Mouse (Mus musculus) splenic B cell, adult 2 months (primary cell): Measurements from ENCODE around the gene Rsl1d1.
A peak's percentile ranks its signal among the peaks of the same experiment; 100 is the strongest.

Experiments used
- DNase-seq: peaks from one replicate; pipeline ENCODE4 v3.0.0-alpha.2; 2011; ENCODE audit warnings: low read depth, low spot score
- H3K27me3 ChIP-seq: 2 replicates; pipeline ENCODE4 v1.6.1; 2012; ENCODE audit warnings: mild to moderate bottlenecking, low read length, moderate library complexity, mixed read lengths; ENCODE audit not compliant: control insufficient read depth, poor library complexity, insufficient read depth, severe bottlenecking
- H3K36me3 ChIP-seq: 2 replicates; pipeline ENCODE4 v1.6.1; 2012; ENCODE audit warnings: mild to moderate bottlenecking, low read length, moderate library complexity, mixed read lengths; ENCODE audit not compliant: control insufficient read depth, poor library complexity, insufficient read depth, severe bottlenecking

The Rsl1d1 gene

DNA sequence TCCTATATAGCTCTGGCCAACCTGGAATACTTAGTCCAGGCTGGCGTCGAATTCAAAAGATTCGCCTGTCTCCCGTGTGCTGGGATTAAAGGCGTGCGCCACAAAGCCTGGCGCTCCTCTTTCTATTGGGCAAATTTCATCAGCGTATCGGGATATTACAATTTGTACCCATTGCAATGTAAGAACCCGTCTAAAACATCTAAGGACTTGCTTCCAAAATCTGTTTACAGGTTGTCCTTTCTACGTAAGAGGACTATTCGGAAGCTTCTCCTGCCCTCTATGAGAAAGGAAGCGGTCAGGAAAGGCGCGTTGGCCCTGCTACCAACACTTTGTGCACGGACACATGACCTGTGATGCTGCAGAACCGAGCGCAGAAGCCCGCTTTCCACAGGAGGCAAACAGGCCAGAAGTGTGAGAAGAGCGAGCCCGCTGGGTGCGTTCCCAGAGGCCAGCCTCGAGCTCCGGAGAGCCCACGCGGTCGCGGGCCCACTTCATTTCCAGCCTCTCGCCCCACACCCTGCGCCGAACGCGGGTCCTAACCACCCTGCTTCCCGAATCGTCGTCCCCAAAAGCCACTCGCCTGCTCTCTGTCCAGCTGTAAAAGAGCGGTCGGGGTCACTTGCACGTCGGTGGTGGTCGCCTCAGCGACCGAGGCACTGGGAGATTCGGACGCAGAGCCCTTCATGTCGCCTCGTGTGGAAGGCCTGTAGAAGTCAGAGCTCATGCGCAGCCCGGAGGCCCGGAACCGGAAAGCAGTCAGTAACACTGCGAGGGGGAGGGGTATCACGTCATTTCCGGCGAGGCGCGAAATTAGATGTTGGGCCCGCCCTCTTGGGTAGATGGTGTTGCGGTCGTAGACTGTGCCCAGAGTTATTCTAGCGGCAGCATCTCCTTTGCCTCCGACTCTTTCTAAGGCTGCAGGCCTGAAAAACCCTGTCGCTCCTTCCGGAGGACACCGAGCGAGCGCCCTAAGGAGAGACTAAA lies at the start of gene Rsl1d1:
Gene Rsl1d1 (minus strand): TSS at position 761 of the 984 bp plus-strand sequence.
- peak; percentile 97 for DNase-seq
- Histone ChIP-seq H3K27me3 (no peaks in the 10 kb centered on the region), H3K36me3 (peaks cover 11% of the 10 kb centered on the region)

- DNase-seq = no peak
- H3K36me3 ChIP-seq = no peaks in the 10 kb centered on the region
- H3K27me3 ChIP-seq = no peaks in the 10 kb centered on the region
Measured at GRCm38 (mm10) chr16:11247791-11248190, 44.7 kb upstream of the Rsl1d1 start.

DNA sequence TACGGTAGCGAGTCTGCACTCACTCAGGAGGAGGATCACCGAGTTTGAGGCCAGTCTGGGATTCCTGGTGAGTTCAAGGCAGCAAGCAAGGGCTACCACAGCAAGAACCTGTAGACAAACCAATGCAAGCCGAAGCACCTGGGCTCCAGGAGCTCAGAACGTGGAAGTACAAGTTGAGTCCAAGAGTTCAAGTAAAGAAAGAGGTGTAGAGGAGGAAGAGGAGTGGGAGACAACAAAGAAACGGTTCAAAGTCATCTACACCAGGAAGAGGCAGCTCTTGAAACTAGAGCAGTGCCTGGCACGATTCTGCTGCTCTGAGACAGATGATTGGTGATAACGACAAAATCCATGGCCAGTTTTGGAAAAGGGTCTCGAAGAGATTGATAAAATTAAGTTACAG lies 42.6 kb upstream of the Rsl1d1 start:
- no peak for DNase-seq
- no peaks in the 10 kb centered on the region for H3K27me3 ChIP-seq
- H3K36me3 ChIP-seq = no peaks in the 10 kb centered on the region

- DNase-seq = no peak
- no peaks in the 10 kb centered on the region for H3K27me3 ChIP-seq
- peaks cover 4% of the 10 kb centered on the region; the same call in 1 of the 2 replicates for H3K36me3 ChIP-seq
Measured at GRCm38 (mm10) chr16:11242401-11242800, 39.3 kb upstream of the Rsl1d1 start.

DNA sequence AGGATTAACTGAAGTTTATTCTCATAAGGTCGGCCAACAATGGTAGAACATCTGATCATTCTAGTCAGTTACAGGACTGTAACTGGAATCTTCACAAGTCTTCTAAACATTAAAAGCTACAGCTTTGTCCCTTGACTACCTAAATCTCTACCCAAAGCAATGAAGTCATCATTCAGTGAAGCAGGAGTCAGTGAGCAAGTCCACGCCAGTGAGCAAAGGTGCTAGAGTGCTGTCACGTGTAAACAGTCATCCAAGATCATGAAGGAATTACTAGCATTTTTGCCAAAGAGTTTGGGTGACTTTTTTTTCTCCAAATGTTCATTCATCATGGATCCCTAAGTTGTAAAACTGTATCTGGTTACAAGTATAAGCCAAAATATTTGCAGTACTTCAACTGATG lies 14.7 kb upstream of the Rsl1d1 start:
- H3K36me3 ChIP-seq = peaks cover 7% of the 10 kb centered on the region
- DNase-seq = no peak

GRCm38 (mm10) chr16:11203600-11204390 lies 664 bp upstream of the Rsl1d1 start:
- Histone ChIP-seq H3K36me3 (peaks cover 8% of the 10 kb centered on the region), H3K27me3 (no peaks in the 10 kb centered on the region)
- peak; percentile 11 for DNase-seq

More for the DNA sequence above, 14.7 kb upstream of the Rsl1d1 start:
- H3K27me3 ChIP-seq = no peaks in the 10 kb centered on the region

GRCm38 (mm10) chr16:11201740-11202394 lies 1.3 kb downstream of the Rsl1d1 start:
- Histone ChIP-seq H3K36me3 (peaks cover 17% of the 10 kb centered on the region), H3K27me3 (no peaks in the 10 kb centered on the region)
- no peak for DNase-seq

- Histone ChIP-seq H3K36me3 (peaks cover 25% of the 10 kb centered on the region), H3K27me3 (no peaks in the 10 kb centered on the region)
- DNase-seq = no peak
Measured at GRCm38 (mm10) chr16:11200247-11200646, 2.9 kb downstream of the Rsl1d1 start.

DNA sequence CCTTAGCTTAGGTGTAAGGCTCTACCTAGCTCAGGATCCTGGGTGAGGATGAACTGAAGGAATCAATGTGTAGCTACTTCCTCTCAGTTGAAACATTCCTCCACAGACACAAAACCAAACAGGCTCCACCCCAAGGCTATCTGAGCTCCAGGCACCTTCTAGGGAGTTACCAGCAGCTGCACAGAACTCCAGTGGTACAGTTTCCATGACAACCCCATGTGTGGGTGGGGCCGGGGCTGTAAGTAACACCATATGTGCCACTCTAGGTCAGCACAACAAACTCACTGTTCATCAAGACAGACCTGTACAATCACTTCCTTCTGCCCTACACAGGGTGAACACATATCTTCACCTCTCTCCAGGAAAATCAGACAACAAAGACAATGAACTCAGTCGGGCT lies 4.7 kb downstream of the Rsl1d1 start:
- peaks cover 28% of the 10 kb centered on the region for H3K36me3 ChIP-seq
- H3K27me3 ChIP-seq = no peaks in the 10 kb centered on the region
- DNase-seq = no peak

DNA sequence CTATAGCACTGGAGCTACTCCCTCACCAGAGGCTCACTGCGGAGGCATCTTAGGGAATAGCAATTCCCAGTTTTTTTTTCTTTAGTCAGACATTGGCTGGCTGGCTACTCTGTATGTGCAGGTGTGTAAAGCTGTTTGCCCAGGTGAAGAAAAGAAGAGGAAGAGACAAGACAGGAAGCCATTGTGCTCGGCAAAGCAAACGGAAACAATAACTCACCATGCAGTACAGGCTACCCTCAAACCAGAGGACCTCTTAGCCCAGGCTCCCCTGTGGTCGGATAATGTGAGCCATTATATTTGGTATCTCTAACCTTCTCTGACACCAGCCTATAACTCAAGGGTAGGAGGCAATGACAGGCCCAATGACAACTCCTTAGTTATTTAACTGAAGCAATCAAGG lies 6.1 kb downstream of the Rsl1d1 start:
- no peak for DNase-seq
- H3K36me3 ChIP-seq = peaks cover 31% of the 10 kb centered on the region
- H3K27me3 ChIP-seq = no peaks in the 10 kb centered on the region

DNA sequence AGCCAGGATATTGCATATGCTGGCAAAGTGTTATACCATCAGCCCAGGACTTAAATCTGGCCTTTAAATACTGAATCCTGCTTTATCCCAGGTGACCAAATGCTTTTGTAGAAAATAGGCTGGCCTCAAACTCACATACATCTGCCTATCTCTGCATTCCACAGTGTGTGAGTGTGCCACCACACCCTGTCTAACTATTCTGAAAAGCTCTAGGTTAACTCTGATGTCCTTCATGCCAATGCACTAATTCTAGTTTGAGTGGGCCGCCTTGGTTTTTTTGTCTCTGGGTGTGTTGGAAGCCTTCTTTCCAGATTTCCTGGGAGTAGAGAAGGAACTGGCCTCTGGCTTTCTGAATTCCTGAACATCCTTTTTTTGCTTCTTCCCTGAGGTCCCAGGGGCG lies 9.9 kb downstream of the Rsl1d1 start:
- H3K36me3 ChIP-seq = peaks cover 21% of the 10 kb centered on the region
- DNase-seq = no peak
- no peaks in the 10 kb centered on the region for H3K27me3 ChIP-seq

DNA sequence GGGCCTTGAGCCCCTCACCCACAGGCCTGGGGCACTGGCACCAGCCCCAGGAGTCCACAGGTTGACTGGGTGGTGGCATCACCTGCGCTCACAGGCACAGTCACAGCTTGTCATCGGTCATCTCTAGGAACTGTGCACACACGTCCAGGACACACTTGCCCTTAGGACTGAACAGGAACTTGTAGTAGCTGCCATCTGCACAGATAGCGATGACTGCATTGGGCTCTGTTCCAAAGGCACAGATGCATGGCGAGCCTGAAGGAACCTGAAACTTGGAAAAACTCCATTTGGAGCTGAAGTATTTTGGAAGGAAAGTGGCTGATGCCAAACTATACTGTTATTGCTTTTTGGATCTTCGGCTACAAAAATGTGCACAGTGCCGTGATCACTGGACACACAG lies 13.0 kb downstream of the Rsl1d1 start:
- Histone ChIP-seq H3K36me3 (peaks cover 6% of the 10 kb centered on the region), H3K27me3 (no peaks in the 10 kb centered on the region)
- no peak for DNase-seq

- no peaks in the 10 kb centered on the region for H3K27me3 ChIP-seq
- peak; percentile 28 for DNase-seq
- H3K36me3 ChIP-seq = no peaks in the 10 kb centered on the region
Measured at GRCm38 (mm10) chr16:11177404-11177803, 25.7 kb downstream of the Rsl1d1 start.

DNA sequence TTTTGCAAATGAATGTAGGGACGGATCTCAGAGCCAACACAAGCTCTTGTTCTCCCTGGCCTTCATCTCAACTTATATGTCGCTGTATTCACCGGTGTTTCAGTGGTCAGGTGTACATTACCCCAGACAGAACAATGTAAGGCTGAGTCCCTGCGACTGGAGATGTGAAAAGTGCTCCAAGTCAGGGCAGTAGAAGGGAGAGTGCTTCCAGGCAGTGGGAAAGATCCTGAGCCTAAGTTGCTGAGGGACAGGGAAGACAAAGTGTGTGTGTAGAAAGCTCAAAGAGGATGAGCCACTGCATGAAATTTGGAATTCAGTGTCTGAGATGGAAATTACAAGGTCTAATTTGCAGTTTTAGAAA lies 26.3 kb downstream of the Rsl1d1 start:
- no peak for DNase-seq
- peaks cover 2% of the 10 kb centered on the region; the same call in 1 of the 2 replicates for H3K36me3 ChIP-seq
- no peaks in the 10 kb centered on the region for H3K27me3 ChIP-seq
